Mouse (Mus musculus): ENCODE results near the gene Egln2.

Gene Egln2

DNA sequence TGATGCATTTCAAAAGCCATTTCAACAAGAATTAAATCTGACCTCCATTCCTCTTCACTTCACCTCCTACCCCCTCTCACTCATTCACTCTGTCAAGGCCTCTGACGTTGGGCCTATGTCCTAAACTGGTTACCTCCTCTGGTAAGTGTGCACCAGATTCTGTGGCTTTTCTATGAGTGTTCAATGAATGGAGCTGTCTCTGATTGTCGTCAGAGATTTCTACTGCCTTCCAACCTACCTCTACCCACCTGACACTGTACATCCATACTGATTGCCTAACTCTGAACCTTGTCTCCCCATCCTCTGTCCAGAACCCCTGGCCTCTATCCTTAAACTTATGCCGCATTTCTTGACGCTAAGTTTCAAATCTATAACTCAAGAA is 11.3 kb upstream of the Egln2 start:
- no peak for DNase-seq (ENCODE audit: low read depth)

DNA sequence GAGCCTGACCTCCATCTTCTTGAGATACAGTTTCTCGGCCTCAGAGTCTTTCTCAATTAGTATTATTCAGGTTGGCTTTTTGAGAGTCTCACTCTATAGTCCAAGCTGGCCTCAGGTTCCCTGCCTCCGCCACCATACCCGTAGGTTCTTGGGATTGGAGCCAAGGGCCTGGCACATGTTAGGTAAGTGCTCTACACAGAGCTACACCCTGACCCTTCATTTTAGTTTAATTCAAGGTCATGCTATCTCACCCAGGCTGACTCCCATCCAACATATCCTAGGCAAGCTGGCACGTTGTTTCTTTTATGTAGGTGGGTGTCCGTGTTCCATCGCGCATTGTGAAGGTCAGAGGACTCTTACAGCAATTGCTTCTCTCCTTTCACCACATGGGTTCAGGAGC is 8.3 kb upstream of the Egln2 start:
- no peak for DNase-seq (ENCODE audit: low read depth)

DNA sequence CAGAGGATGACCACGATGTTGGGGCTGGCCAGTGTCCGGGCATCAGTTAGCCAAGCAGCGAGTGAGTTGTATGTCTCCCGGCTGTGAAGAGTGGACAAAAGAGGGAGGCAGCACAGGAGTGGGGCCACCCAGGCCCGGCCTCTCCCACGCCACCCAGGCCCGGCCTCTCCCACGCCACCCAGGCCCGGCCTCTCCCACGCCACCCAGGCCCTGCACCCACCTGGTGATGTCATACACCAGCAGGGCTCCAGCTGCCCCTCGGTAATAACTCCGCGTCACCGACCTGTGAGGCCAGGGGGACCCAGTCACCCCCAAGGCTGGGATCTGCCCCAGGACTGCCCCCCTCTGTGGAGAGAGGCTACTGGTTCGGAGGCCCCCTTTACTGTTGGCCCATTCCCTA is 7.9 kb upstream of the Egln2 start:
- DNase-seq (ENCODE audit: low read depth), result no peak

DNA sequence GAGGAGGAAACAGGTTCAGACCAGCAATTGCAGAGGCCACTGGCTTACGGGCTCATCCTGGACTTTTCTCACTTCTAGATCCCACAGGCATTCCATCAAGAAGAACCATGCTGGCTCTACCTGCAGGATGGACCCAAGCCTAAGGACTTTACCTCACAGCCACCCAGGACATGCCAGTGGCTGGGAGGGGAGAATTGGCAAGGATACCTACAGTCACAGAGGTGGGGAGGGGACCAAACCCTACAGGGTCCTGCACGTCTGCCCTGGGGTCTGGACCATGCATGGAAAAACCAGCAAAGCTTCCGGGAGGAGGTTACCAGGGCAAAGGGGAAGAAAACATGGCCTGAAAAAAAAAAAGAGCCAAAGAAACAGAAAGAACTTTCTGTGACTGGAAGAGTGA is 4.4 kb upstream of the Egln2 start:
- DNase-seq (ENCODE audit: low read depth), result no peak

DNA sequence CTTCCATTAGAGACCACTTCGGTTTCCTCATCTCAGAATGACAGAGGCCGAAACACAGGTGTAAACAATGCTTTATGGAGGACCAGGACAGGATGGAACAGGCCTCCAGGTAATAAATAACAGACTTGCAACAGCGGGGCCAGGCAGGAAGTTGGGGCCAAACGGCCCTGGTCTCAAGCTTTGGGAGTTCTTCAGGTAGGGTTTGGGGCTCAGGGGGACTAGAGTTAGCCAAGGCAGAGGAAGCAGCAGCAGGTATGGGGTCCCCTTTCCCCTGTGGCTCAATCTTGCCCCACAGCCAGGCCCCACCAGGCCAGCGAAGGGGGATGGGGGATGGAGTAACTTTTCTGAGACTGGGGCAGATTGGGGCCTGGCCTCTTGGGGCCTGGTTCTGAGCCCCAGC is 1.8 kb upstream of the Egln2 start:
- DNase-seq (ENCODE audit: low read depth), result no peak

DNA sequence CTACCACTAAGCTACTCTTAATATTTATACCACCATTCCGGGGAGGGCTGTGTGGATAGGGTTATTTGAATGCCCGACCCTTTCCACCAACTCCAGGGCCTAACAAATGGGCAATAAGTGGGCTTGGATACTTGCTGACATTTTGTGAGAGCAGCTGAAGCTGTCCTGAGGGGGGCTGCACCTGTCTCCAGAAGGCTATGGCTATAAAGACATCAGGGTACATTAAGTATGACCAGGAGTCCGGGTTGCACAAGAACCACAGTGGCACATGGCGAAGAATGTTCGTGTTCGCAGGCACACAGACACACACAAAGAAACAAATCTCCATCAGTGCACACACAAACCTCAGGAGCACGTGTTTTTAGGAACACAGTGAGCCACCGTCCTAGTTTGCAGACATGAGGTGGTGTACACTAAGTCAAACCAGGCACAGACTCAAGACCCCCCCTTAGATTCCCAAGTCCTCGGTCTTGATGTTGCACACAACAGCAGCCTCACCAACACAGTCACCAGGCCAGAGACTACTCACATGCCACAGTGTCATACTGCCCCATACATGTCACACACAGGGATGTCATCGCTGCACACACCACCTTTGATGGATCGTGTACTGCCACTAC is 983 bp upstream of the Egln2 start:
- no peak for DNase-seq (ENCODE audit: low read depth)

DNA sequence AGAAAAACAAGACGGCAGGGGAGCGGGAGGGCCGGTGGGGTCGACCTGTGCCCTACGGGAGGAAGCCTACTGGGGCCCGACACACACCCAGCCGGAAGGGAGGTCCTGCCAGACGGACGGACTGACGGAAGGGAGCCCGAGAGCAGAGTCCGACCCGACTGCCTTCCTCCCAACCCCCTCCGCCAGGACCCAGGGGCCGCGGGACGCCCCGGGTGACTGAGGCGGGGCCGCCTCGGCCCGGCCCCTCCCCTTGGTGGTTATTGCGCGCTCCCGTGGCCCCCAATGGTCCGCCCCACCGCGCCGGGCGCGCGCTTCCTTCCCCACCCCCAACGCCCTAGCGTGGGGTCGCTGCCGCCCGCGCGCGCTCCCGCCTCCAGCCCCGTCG is 381 bp downstream of the Egln2 start:
- DNase-seq (ENCODE audit: low read depth), result peak; percentile 93

DNA sequence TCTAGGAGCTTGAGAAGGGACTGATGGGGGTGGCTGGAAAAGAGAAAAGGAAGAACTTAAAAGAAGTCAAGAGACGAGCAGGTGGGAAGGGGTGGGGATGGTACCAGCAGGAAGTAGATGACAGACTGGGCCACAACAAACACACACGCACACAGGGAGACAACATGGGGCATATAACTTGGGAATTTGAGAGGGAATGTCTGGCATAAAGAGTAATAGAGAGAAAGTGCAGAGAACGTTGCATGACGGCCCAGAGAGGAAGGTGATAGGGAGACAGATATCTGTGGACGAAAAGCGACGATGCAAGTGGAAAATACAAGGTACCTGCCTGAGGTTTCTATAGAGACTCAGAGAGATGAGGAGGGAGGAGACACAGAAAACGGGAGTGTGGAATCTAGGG is 906 bp downstream of the Egln2 start:
- no peak for DNase-seq (ENCODE audit: low read depth)

DNA sequence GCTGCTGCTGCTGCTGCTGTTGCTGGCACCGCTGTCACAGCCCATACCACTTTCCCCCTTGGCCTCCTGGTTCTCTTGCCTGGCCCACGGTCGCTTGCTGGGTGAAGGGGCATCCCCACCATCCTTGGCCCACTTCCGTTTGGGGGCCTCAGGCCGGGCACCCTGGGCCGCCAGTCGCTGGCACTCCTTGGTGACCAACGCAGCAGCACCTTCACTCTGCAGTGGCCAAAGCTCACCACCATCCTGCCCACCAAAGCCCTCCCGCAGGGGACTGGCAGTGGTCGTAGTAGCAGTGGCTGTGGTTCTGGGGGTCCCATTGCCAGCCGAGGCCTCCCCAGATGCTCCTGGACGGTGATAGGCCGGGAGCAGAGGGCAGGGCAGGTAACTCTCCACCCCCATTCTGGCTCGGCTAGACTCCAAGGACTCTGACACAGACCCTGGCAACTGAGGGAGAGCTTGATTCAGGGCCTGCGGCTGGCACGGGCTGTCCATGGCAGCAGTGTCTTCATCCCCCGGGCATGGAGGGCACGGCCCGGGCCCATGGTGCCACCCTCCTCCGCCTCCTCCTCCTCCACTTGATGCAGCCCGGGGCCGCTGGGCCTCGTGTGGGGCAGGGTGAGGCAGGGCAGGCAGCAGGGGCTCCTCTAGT is 1.5 kb downstream of the Egln2 start:
- DNase-seq (ENCODE audit: low read depth), result no peak

DNA sequence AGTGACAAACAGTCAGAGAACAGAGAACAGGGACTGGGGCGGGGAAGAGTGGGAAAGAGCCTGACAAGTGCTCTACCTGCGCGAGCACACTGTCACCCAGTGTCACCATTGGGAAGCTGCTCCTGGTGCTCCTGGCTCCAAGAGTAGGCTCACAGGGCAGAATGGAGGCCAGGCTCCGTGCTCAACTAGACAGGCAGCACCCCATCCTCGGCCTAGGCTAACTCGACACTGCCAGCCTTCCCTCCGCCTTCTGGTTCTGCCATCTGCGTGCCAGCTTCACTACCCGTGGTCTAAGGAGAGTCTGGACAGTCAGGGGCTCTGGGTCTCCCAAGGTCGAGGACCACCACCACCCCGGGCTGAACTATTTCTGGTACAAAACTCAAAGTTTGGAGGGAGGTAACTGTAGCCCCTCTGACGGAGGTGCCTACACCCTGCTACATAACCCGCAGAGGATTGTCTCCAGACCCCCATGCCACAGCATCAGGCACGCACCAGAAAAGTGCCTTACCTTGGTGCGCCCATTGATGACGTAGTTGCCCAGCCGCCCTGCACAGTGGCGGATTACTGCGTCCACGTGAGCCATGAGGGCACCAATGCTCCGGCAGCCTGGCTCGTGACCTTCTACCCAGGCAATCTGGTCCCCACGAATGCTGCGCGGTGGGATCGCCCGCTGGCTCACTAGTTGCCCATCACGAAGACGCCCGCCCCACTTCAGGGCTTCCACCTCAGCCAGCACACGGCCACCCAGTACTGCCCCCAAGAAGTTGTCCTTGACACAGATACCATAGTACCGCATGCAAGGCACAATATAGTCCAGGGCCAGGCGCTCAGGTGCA is 2.3 kb downstream of the Egln2 start:
- DNase-seq (ENCODE audit: low read depth), result no peak

DNA sequence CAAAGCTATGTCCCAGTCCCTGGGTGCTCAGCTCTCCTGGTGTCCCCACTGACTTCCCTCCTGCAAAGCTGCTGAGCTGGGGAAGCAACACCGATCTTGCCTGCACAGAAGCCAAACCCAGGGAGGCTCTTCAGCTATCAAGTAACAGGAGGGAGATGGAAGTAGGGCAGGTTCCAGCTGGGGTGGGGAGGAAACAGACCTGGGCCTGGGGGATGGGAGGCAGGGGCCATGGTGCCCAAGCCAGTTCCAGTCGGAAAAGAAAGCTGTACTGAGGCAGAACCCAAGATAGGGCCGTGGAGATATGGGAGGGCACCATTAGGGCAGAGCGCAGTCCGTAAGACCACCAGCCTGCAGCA is 3.2 kb downstream of the Egln2 start:
- DNase-seq (ENCODE audit: low read depth), result no peak

DNA sequence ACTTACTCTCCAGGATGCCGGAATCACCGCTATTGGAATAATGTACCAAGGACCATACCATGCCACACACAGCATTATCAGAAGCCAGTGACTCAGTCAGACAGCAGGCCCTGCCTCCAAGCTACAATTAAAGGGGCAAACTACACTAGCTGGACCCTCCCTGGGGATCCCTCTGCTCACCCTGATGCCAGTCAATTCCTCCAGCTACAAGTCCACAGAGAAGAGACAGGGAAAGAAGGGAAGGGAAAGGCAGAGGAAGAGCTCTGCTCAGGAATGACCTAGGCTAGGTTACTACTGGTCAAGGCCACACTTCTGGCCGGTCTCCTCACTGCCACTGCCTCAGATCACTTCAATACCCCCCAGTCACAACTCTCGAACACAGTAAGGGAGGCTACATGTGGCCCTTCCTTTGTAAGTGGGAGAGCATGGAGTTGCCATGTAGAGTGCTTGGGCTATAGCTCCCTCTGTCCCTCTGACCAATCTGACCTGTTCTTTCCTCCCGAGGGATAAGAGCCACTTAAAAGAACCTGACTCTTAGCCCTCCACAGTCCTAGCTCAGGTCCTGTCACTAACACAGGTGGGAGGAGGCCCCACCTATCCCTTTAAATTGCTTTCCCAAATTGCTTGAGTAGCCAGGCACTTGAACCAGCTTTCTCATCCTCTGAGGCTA is 3.7 kb downstream of the Egln2 start:
- no peak for DNase-seq (ENCODE audit: low read depth)

DNA sequence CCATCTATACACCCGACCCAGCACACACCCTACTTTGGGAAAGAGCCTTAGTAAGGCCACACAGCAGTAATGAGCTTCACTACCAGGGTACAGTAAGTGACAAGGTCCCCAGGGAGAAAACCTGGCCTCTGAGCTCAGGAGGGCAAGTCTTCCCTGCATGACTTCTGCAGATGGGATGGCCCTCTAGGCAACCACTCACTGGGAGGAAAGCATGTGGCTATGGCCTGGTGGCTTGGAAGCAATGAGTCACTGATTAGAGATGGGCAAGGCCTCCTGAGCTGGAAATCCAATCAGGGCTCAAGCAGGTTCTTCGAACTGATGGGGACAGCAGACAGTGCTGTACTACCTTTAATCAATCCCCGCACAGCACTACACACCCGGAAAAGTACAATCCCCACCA is 4.9 kb downstream of the Egln2 start:
- DNase-seq (ENCODE audit: low read depth), result peak; percentile 52

DNA sequence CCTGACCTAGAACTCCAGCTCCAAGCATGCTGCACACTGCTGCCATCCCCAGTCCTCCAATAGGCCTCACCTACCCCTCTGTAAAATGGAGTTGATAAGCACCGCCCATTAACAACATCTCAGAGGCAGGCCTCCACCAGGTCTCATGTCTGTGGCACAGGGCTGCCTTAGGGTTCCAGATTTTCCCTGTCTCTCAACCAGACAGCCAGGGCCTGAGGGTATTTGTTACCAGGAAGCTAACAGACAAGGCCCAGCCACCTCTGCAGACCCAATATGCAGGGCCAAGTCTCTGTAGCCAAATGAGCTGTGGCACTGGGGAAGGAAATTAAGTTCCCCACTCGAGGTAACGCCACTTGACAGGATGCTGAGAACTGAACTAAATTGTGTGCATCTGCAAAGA is 5.7 kb downstream of the Egln2 start:
- DNase-seq (ENCODE audit: low read depth), result no peak

DNA sequence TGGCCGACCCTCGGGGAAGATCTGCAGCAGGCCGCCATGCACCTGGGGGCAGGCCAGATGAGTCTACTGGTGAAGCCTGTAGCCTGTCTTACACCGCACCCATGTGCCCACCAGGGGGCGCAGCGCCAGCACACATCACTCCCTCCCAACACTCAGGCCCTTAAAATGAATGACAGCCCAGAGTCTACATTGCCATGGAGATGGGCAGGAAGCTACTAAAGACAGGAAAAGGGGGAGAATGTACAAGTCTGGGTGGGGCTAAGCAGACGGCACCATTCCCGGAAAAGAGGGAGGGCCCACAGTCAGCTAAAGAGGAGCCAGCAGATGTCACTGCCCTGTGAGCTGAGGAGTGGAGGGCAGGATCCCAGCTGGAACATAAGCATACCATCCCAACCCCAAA is 6.7 kb downstream of the Egln2 start:
- DNase-seq (ENCODE audit: low read depth), result peak; percentile 88

DNA sequence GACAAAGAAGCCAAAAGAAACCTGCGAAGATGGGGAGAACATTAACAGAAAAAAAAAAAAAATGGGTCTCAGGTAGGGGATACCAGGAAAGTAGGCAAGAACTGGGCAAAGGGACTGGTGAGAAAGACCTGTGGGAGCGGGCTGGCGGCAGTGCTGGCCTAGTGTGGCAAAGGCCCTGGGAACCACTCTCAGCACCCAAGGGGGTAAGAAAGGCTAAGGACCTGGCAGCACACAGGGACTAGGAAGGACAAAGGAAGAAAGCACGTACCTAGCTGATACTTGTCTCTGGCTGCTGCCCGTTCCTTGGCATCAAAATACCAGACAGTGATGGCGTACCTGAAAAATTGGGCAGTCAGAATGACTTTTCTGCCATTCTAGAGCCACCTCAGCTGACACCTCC is 7.3 kb downstream of the Egln2 start:
- no peak for DNase-seq (ENCODE audit: low read depth)

DNA sequence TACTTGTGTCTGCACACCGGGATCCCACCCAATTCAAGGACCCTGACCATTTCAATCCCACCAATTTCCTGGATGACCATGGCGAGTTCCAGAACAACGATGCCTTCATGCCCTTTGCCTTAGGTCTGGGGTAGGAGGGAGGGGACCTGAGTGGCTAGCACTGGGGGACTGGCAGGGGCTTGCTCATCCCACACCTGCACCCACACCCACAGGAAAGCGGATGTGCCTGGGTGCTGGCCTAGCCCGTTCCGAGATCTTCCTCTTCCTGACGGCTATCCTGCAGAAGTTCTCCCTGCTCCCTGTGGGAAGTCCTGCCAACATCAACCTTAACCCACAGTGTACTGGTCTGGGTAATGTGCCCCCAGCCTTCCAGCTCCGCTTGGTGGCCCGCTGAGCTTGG is 8.4 kb downstream of the Egln2 start:
- DNase-seq (ENCODE audit: low read depth), result no peak

DNA sequence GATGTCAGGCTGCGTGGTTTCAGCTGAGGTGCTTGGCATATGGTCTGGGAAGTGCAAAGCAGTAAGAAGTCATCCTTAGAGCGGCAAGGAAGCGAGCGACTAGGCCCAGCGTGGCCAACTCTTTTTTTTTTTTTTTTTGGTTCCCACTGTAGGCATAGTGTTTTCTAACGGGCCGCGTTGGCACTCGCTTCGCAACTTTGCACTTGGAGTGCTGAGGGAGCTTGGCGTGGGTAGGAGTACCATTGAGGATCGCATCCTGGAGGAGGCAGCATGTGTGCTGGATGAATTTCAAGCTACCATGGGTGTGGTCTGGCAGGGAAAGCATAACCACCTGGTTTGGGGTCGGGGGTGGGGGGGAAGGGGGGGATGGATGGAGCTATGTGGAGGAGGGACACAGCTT is 10.6 kb downstream of the Egln2 start:
- DNase-seq (ENCODE audit: low read depth), result no peak

DNA sequence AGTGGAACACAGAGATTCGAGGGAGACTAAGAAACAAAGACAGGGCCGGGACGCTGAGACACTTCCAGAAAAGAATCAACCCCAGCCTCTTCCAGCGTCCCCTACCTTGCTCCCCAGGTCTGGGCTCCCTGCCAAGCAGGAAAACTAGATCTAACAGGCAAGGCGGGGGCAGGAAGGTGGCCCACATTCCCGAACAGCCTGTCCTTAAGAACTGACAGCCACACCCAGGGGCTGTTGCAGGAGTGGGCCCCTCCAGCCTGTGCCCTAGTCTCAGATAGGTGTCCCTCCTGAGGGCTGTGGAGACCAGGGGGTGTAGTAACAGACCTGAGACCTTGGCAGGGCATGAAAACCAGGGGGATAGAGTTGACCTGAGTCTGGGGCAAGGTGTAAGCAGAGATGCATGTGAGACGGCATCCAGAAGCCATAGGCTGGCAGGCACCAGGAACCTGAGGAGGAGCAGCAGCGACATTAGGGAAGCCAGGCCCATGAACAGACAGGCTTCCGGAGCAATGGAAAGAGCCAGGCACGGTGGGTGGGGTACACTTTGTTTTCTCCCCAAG is 13.3 kb downstream of the Egln2 start, which contains the start of gene Cyp2t4:
Cyp2t4 (plus strand) TSS at position 510 of the 560 bp plus-strand sequence.
- DNase-seq (ENCODE audit: low read depth), result no peak

DNA sequence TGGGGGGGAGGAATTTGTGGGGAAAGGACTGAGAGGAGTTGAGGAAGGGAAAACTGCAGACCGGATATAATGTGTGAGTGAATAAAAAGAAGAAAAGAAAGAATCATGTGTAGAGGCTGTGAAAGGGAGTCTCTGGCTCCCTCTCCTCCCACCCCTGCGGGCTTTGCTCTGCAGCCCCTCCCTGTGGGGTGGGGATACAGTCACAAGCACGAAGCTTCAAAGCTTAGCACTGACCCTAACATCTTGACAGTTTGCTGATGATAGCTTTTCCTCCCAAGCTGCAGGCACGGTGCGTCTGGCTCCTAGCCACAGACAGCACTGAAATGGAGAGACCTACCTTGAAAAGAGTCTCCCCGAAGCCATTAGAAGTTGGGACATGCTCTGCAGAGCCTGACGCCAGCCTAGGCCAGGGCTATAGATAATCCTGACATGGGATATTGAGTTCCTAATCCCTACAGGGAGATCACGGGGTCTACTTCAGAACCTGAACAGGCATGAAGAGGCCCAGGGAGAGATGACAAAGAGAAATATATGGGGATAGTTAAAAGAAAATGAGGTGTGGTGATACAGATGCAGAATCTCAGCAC is 30.1 kb downstream of the Egln2 start:
- no peak for DNase-seq (ENCODE audit: low read depth)

DNA sequence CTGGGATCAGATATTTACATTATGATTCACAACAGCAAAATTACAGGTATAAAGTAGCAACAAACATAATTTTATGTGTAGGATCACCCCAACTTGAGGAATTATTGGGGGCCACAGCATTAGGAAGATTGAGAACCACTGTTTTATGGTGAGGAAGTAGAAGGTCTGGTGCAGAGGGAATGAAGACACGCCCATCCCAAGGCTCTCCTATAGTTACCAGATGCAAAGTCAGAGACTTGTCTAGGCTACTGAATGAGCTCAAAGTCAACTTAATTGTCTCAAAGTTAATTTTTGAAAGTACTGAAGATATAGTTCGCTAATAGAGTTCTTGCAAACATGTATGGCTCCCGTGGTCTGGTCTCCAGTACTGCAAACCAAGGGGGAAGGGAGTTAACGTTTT is 32.8 kb downstream of the Egln2 start:
- no peak for DNase-seq (ENCODE audit: low read depth)

DNA sequence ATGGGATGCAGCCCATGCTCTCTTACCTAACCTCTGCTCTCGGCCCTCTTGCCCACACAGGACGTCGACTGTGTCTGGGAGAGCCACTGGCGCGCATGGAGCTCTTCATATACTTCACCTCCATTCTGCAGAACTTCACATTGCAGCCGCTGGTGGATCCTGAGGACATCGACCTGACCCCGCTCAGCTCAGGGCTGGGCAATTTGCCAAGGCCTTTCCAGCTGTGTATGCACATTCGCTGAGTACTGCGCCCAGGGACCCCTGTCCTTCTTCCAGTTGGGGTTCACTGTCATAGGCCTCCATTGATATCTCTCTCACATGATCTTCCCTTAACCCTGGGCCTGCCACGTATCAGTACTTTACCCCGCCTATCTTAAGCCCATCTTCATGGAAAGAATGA is 33.4 kb downstream of the Egln2 start:
- no peak for DNase-seq (ENCODE audit: low read depth)

Data from NIH3T3 (cell line).